Mouse (Mus musculus): ENCODE data around the gene Dclk2. TPM values are rescaled to one million over a fixed set of nuclear protein-coding genes. Genes with fewer than 3 reads are reported as not detected.

Dclk2 gene
- polyA plus RNA-seq (2015; fragmentation: Nextera tagmentation; extraction: Ambion mirVana): 3.4 and 4.0 TPM in 2 replicates

GRCm38 (mm10) chr3:86920343-86921083, at the start of gene Dclk2:
TSS of gene Dclk2 (minus strand) at chr3:86920852.
- under 1% methylated on average over 68 of the region's 91 CpGs for WGBS

GRCm38 (mm10) chr3:86962665-86963435, 42.2 kb upstream of the Dclk2 start:
- WGBS: 87% methylated on average over 17 of the region's 17 CpGs
- no peak for ATAC-seq (ENCODE audit: low FRiP score, low TSS enrichment)

More at GRCm38 (mm10) chr3:86920343-86921083, at the start of gene Dclk2:
- Histone ChIP-seq H3K4me2 (replicated peaks; ENCODE audit: low read depth, low read length) (peak within 1 kb of the TSS; percentile 93), H3K9ac (replicated peaks; ENCODE audit: low read length) (peak within 1 kb of the TSS; percentile 83), H3K4me1 (ENCODE audit: insufficient read depth, low read length) (peaks cover 10% of the 10 kb centered on the region; the same call in 1 of the 2 replicates), H3K4me3 (ENCODE audit: low read length) (peak within 1 kb of the TSS; percentile 78), H3K9me3 (ENCODE audit: low read length) (no peaks in the 10 kb centered on the region), H3K36me3 (ENCODE audit: insufficient read depth, low read length) (no peaks in the 10 kb centered on the region), H3K27ac (ENCODE audit: low read length) (peak within 1 kb of the TSS; percentile 65; the same call in 1 of the 2 replicates), H3K27me3 (ENCODE audit: insufficient read depth, low read length) (peaks cover 20% of the 10 kb centered on the region; the same call in 1 of the 2 replicates)
- peak; percentile 92 for ATAC-seq (ENCODE audit: low FRiP score, low TSS enrichment)

GRCm38 (mm10) chr3:86961395-86961669, 40.7 kb upstream of the Dclk2 start:
- Histone ChIP-seq H3K4me2 (replicated peaks; ENCODE audit: low read depth, low read length) (no peak overlapping the region), H3K36me3 (ENCODE audit: insufficient read depth, low read length) (no peaks in the 10 kb centered on the region), H3K9ac (replicated peaks; ENCODE audit: low read length) (no peak overlapping the region), H3K9me3 (ENCODE audit: low read length) (no peaks in the 10 kb centered on the region), H3K4me1 (ENCODE audit: insufficient read depth, low read length) (no peaks in the 10 kb centered on the region), H3K4me3 (ENCODE audit: low read length) (no peak overlapping the region), H3K27ac (ENCODE audit: low read length) (no peak overlapping the region), H3K27me3 (ENCODE audit: insufficient read depth, low read length) (no peaks in the 10 kb centered on the region)
- 91% methylated on average over 2 of the region's 2 CpGs for WGBS
- no peak for ATAC-seq (ENCODE audit: low FRiP score, low TSS enrichment)

More at GRCm38 (mm10) chr3:86962665-86963435, 42.2 kb upstream of the Dclk2 start:
- Histone ChIP-seq H3K4me1 (ENCODE audit: insufficient read depth, low read length) (no peaks in the 10 kb centered on the region), H3K27me3 (ENCODE audit: insufficient read depth, low read length) (no peaks in the 10 kb centered on the region), H3K9me3 (ENCODE audit: low read length) (no peaks in the 10 kb centered on the region), H3K36me3 (ENCODE audit: insufficient read depth, low read length) (no peaks in the 10 kb centered on the region), H3K4me2 (replicated peaks; ENCODE audit: low read depth, low read length) (no peak overlapping the region), H3K27ac (ENCODE audit: low read length) (no peak overlapping the region), H3K9ac (replicated peaks; ENCODE audit: low read length) (no peak overlapping the region), H3K4me3 (ENCODE audit: low read length) (no peak overlapping the region)

GRCm38 (mm10) chr3:86960656-86961394, 40.2 kb upstream of the Dclk2 start:
- WGBS: 86% methylated on average over 17 of the region's 17 CpGs
- no peak for ATAC-seq (ENCODE audit: low FRiP score, low TSS enrichment)
- no peaks in the 10 kb centered on the region for H3K27me3 ChIP-seq (ENCODE audit: insufficient read depth, low read length)

GRCm38 (mm10) chr3:86959088-86959487, 38.4 kb upstream of the Dclk2 start:
- Histone ChIP-seq H3K4me2 (replicated peaks; ENCODE audit: low read depth, low read length) (no peak overlapping the region), H3K36me3 (ENCODE audit: insufficient read depth, low read length) (no peaks in the 10 kb centered on the region), H3K9ac (replicated peaks; ENCODE audit: low read length) (no peak overlapping the region), H3K4me1 (ENCODE audit: insufficient read depth, low read length) (peaks cover 3% of the 10 kb centered on the region; the same call in 1 of the 2 replicates), H3K4me3 (ENCODE audit: low read length) (no peak overlapping the region), H3K9me3 (ENCODE audit: low read length) (no peaks in the 10 kb centered on the region), H3K27me3 (ENCODE audit: insufficient read depth, low read length) (no peaks in the 10 kb centered on the region), H3K27ac (ENCODE audit: low read length) (no peak overlapping the region)
- 89% methylated on average over 7 of the region's 7 CpGs for WGBS
- no peak for ATAC-seq (ENCODE audit: low FRiP score, low TSS enrichment)

More at GRCm38 (mm10) chr3:86960656-86961394, 40.2 kb upstream of the Dclk2 start:
- no peak overlapping the region for H3K9ac ChIP-seq (replicated peaks; ENCODE audit: low read length)
- H3K27ac ChIP-seq (ENCODE audit: low read length): no peak overlapping the region
- no peak overlapping the region for H3K4me2 ChIP-seq (replicated peaks; ENCODE audit: low read depth, low read length)
- no peak overlapping the region for H3K4me3 ChIP-seq (ENCODE audit: low read length)
- no peaks in the 10 kb centered on the region for H3K4me1 ChIP-seq (ENCODE audit: insufficient read depth, low read length)
- H3K9me3 ChIP-seq (ENCODE audit: low read length): no peaks in the 10 kb centered on the region
- H3K36me3 ChIP-seq (ENCODE audit: insufficient read depth, low read length): no peaks in the 10 kb centered on the region

- Histone ChIP-seq H3K4me3 (ENCODE audit: low read length) (no peak overlapping the region), H3K27me3 (ENCODE audit: insufficient read depth, low read length) (no peaks in the 10 kb centered on the region), H3K36me3 (ENCODE audit: insufficient read depth, low read length) (no peaks in the 10 kb centered on the region), H3K9me3 (ENCODE audit: low read length) (0 out of 2 replicates have a peak, but pooled peaks cover 3% of the 10 kb centered on the region), H3K4me2 (replicated peaks; ENCODE audit: low read depth, low read length) (no peak overlapping the region), H3K9ac (replicated peaks; ENCODE audit: low read length) (no peak overlapping the region), H3K27ac (ENCODE audit: low read length) (no peak overlapping the region), H3K4me1 (ENCODE audit: insufficient read depth, low read length) (peaks cover 3% of the 10 kb centered on the region; the same call in 1 of the 2 replicates)
- ATAC-seq (ENCODE audit: low FRiP score, low TSS enrichment): no peak
- WGBS: 4% methylated on average over 4 of the region's 4 CpGs
These were observed 34.7 kb upstream of the Dclk2 start for GRCm38 (mm10) chr3:86955376-86955775.

- H3K4me1 ChIP-seq (ENCODE audit: insufficient read depth, low read length): peaks cover 3% of the 10 kb centered on the region; the same call in 1 of the 2 replicates
- no peak for ATAC-seq (ENCODE audit: low FRiP score, low TSS enrichment)
- no peak overlapping the region for H3K4me2 ChIP-seq (replicated peaks; ENCODE audit: low read depth, low read length)
- no peak overlapping the region for H3K27ac ChIP-seq (ENCODE audit: low read length)
- H3K27me3 ChIP-seq (ENCODE audit: insufficient read depth, low read length): no peaks in the 10 kb centered on the region
- H3K9ac ChIP-seq (replicated peaks; ENCODE audit: low read length): no peak overlapping the region
- H3K36me3 ChIP-seq (ENCODE audit: insufficient read depth, low read length): no peaks in the 10 kb centered on the region
- H3K9me3 ChIP-seq (ENCODE audit: low read length): 0 out of 2 replicates have a peak, but pooled peaks cover 3% of the 10 kb centered on the region
- 33% methylated on average over 1 of the region's 1 CpGs for WGBS
- no peak overlapping the region for H3K4me3 ChIP-seq (ENCODE audit: low read length)
These were observed 33.9 kb upstream of the Dclk2 start for GRCm38 (mm10) chr3:86954521-86954920.

- H3K27ac ChIP-seq (ENCODE audit: low read length): no peak overlapping the region
- 90% methylated on average over 4 of the region's 4 CpGs for WGBS
These were observed 33.2 kb upstream of the Dclk2 start for GRCm38 (mm10) chr3:86953819-86954218.

GRCm38 (mm10) chr3:86950652-86951051, 30.0 kb upstream of the Dclk2 start:
- Histone ChIP-seq H3K27ac (ENCODE audit: low read length) (no peak overlapping the region), H3K9me3 (ENCODE audit: low read length) (0 out of 2 replicates have a peak, but pooled peaks cover 3% of the 10 kb centered on the region), H3K4me1 (ENCODE audit: insufficient read depth, low read length) (peaks cover 3% of the 10 kb centered on the region; the same call in 1 of the 2 replicates), H3K9ac (replicated peaks; ENCODE audit: low read length) (no peak overlapping the region), H3K4me2 (replicated peaks; ENCODE audit: low read depth, low read length) (no peak overlapping the region), H3K27me3 (ENCODE audit: insufficient read depth, low read length) (no peaks in the 10 kb centered on the region), H3K36me3 (ENCODE audit: insufficient read depth, low read length) (no peaks in the 10 kb centered on the region), H3K4me3 (ENCODE audit: low read length) (no peak overlapping the region)
- ATAC-seq (ENCODE audit: low FRiP score, low TSS enrichment): no peak
- 28% methylated on average over 2 of the region's 2 CpGs for WGBS

More at GRCm38 (mm10) chr3:86953819-86954218, 33.2 kb upstream of the Dclk2 start:
- H3K4me2 ChIP-seq (replicated peaks; ENCODE audit: low read depth, low read length): no peak overlapping the region
- H3K4me1 ChIP-seq (ENCODE audit: insufficient read depth, low read length): peaks cover 3% of the 10 kb centered on the region; the same call in 1 of the 2 replicates
- no peak overlapping the region for H3K9ac ChIP-seq (replicated peaks; ENCODE audit: low read length)
- H3K36me3 ChIP-seq (ENCODE audit: insufficient read depth, low read length): no peaks in the 10 kb centered on the region
- no peak overlapping the region for H3K4me3 ChIP-seq (ENCODE audit: low read length)
- ATAC-seq (ENCODE audit: low FRiP score, low TSS enrichment): no peak
- 0 out of 2 replicates have a peak, but pooled peaks cover 3% of the 10 kb centered on the region for H3K9me3 ChIP-seq (ENCODE audit: low read length)
- H3K27me3 ChIP-seq (ENCODE audit: insufficient read depth, low read length): no peaks in the 10 kb centered on the region

Data from kidney, embryonic 16.5 days (tissue).